Mouse (Mus musculus): ENCODE measurements at regions not wholly inside any gene's neighbourhood (a gene's known extent, or its start where the extent isn't known, plus 50 kb on each side); places are given as distances from the start of the nearest gene placed in this dataset.

DNA sequence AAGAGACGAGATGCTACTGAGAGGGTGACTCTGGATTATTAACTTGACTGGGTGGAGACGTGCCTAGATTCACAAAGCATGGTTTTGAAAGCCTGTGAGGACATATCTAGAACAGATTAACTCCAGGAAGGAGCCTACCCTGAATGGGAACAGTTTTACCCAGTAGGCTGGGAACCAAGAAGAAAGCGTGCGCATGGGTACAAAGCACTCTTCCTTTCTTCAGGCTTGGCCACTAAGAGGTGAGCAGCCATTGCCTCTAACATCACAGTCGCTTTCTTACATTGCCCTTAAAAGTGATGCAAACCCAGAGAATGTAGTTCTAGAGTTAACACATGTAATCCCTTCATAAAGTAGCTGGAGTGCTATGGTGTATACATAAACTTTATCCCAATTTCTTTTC is 414.0 kb downstream of the Efna5 start:
- no peaks in the 10 kb centered on the region for H3K9me3 ChIP-seq
- H3K36me3 ChIP-seq: no peaks in the 10 kb centered on the region
- 84% methylated on average over 5 of the region's 5 CpGs for WGBS
- no peak overlapping the region for H3K27ac ChIP-seq
- no peaks in the 10 kb centered on the region for H3K27me3 ChIP-seq
- H3K4me3 ChIP-seq: no peak overlapping the region
- H3K4me2 ChIP-seq: no peak overlapping the region
- H3K9ac ChIP-seq: no peak overlapping the region
- no peaks in the 10 kb centered on the region for H3K4me1 ChIP-seq (replicated peaks)
- no peak for ATAC-seq (ENCODE audit: low FRiP score)

DNA sequence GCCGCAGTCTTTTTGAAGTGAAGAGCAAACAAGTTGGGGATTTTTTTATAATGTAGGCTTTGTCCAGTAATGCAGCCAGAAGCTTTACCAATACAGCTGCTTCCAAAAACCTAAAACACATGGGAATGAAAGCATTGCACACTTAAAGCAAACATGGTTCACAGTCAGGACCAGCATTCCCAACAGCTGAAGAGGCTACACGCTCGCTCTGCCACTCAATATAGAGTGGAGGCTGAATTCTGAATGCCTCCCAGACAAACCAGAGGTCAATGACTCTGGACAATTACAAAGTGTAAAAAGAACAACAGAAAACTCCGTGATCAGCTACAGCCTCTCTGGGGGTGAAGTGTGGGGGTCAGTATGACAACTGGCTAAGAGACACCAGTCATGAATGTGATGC is 416.1 kb downstream of the Efna5 start:
- no peak for ATAC-seq (ENCODE audit: low FRiP score)
- H3K27me3 ChIP-seq: no peaks in the 10 kb centered on the region
- H3K36me3 ChIP-seq: no peaks in the 10 kb centered on the region
- WGBS: 57% methylated on average over 4 of the region's 4 CpGs
- no peak overlapping the region for H3K9ac ChIP-seq
- no peaks in the 10 kb centered on the region for H3K9me3 ChIP-seq
- H3K4me1 ChIP-seq (replicated peaks): no peaks in the 10 kb centered on the region
- H3K4me3 ChIP-seq: no peak overlapping the region
- H3K4me2 ChIP-seq: no peak overlapping the region
- H3K27ac ChIP-seq: no peak overlapping the region

DNA sequence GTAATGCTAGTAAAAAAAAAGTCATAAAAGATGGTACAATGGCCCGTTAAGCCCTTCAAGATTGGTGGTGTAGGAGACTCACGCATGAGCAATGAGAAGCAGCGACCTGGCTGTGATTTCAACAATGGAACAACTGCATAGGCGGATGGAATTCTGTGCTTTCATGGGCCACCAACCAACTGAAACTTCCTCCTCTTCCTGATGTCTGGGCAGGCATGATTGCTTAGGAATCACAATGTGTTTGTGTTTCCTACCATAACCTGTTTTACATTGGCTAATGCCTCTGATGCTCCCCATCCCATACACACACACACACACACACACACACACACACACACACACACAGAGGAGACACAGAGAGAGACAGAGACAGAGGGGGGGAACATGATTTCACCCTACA is 416.9 kb downstream of the Efna5 start:
- H3K9ac ChIP-seq: no peak overlapping the region
- 66% methylated on average over 4 of the region's 4 CpGs for WGBS
- no peak overlapping the region for H3K27ac ChIP-seq
- no peaks in the 10 kb centered on the region for H3K27me3 ChIP-seq
- H3K36me3 ChIP-seq: no peaks in the 10 kb centered on the region
- no peak overlapping the region for H3K4me2 ChIP-seq
- no peaks in the 10 kb centered on the region for H3K9me3 ChIP-seq
- no peak for ATAC-seq (ENCODE audit: low FRiP score)
- H3K4me1 ChIP-seq (replicated peaks): no peaks in the 10 kb centered on the region
- no peak overlapping the region for H3K4me3 ChIP-seq

DNA sequence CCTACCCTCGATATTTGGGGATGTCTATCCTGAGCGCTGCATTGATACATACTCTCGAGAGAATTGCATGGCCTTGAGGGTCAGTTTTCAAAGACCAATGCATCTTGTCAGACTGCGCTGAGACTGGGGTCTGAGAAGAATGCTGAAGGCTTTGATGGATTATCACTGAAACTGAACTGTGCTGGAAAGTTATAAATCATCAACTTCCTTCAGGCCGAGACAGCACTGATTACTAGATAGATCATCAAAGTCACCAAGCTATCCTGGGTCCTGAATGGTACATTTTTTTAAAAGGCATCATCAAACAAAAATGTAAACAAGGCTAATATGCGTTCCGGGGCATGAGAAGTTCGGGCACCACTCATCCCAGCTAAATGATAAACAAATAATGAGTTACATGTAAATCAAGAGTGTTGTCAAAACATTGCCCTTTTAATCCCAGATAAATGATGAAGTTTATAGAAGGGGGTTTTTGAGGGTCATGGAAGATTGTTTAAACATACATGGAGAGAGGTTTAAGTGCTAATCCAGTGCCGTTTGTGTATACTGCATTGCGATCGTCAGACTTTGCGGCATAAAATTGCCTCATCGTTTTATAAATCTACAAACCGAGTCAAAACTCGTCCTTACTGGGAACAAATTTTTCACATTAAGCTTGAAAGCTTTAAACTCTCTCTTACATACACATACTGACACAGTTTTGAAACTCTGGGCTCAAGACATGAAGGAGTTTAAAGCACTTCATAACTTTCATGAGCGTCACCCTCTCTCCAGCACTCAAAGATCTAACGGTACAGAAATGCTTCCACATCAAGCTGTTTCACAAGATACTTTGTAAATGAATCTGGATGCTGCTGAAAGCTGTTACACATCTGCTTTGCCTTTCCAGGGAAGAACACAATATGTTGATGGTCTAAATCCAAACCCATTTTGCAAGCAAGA is 419.5 kb downstream of the Efna5 start:
- H3K36me3 ChIP-seq: no peaks in the 10 kb centered on the region
- WGBS: 76% methylated on average over 17 of the region's 17 CpGs

DNA sequence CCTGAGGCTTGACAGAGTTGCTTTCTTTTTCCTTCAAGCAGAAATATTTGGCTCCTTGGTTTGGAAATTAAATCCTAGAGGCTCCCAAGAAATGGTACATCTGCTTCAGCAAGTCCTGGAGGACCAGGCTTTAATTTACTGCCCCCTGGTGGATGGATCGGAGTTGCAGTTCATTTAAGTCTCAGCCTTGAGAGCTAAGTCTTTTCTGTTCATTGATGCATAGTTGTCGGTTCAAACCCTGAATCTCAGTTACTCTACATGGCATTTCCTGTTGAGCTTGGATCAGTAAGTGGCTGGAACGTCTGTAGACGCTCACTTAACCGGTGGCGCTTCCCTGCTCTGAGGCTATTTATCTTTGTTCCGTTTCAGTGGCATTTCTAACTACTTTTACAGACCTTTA is 422.2 kb downstream of the Efna5 start:
- WGBS: 51% methylated on average over 7 of the region's 7 CpGs
- H3K4me3 ChIP-seq: no peak overlapping the region
- no peaks in the 10 kb centered on the region for H3K27me3 ChIP-seq
- H3K4me2 ChIP-seq: no peak overlapping the region
- H3K36me3 ChIP-seq: no peaks in the 10 kb centered on the region
- no peak overlapping the region for H3K9ac ChIP-seq
- no peak overlapping the region for H3K27ac ChIP-seq
- H3K9me3 ChIP-seq: no peaks in the 10 kb centered on the region
- ATAC-seq (ENCODE audit: low FRiP score): no peak
- no peaks in the 10 kb centered on the region for H3K4me1 ChIP-seq (replicated peaks)

More for the DNA sequence above, 419.5 kb downstream of the Efna5 start:
- no peak overlapping the region for H3K4me3 ChIP-seq
- H3K4me1 ChIP-seq (replicated peaks): no peaks in the 10 kb centered on the region
- H3K27me3 ChIP-seq: no peaks in the 10 kb centered on the region
- no peak for ATAC-seq (ENCODE audit: low FRiP score)
- no peak overlapping the region for H3K27ac ChIP-seq
- no peak overlapping the region for H3K4me2 ChIP-seq
- H3K9me3 ChIP-seq: no peaks in the 10 kb centered on the region
- H3K9ac ChIP-seq: no peak overlapping the region

DNA sequence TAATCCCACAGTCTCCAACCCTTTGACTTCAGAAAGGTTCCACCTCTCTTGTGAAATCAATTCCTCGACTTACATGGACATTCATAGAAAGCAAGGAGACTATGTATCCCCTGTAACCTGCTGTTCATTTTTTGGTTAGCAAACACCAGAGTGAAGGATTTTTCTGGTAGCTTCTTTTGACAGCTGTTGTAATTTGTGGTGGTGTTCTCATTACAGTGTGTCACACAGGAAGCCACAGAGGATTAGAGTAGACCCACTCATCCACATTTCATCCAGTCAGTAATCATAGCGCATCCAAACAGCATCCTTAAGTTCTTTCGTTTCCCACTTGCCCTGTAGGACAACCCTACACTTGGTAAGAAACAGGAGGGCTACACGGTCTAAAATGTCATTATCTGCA is 443.1 kb downstream of the Efna5 start:
- Histone ChIP-seq H3K9me3 (no peaks in the 10 kb centered on the region), H3K27ac (no peak overlapping the region), H3K27me3 (no peaks in the 10 kb centered on the region), H3K36me3 (no peaks in the 10 kb centered on the region), H3K4me1 (replicated peaks) (no peaks in the 10 kb centered on the region), H3K4me2 (no peak overlapping the region), H3K4me3 (no peak overlapping the region), H3K9ac (no peak overlapping the region)
- WGBS: 87% methylated on average over 4 of the region's 4 CpGs
- no peak for ATAC-seq (ENCODE audit: low FRiP score)

DNA sequence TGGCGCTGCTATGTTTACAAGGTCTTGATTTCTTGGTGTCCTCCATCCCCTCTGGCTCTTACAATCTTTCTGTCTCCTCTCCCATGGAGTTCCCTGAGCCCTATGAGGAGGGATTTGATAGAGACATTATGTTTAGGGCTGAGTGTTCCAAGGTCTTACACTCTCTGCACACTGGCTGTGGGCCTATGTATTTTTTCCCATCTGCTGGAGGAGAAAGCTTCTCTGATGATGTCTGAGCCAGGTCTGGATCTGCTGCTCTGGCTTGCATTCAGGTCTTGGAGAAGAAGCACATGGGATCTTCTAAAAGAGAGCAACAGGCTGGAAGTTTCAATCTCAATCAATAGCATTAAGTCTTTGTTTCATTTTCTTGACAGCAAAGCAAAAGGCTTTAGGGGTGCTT is 445.1 kb downstream of the Efna5 start:
- 74% methylated on average over 1 of the region's 1 CpGs for WGBS
- H3K27ac ChIP-seq: no peak overlapping the region
- no peaks in the 10 kb centered on the region for H3K9me3 ChIP-seq
- H3K9ac ChIP-seq: no peak overlapping the region
- H3K36me3 ChIP-seq: no peaks in the 10 kb centered on the region
- H3K4me1 ChIP-seq (replicated peaks): no peaks in the 10 kb centered on the region
- no peak overlapping the region for H3K4me3 ChIP-seq
- H3K27me3 ChIP-seq: no peaks in the 10 kb centered on the region
- no peak for ATAC-seq (ENCODE audit: low FRiP score)
- H3K4me2 ChIP-seq: no peak overlapping the region

DNA sequence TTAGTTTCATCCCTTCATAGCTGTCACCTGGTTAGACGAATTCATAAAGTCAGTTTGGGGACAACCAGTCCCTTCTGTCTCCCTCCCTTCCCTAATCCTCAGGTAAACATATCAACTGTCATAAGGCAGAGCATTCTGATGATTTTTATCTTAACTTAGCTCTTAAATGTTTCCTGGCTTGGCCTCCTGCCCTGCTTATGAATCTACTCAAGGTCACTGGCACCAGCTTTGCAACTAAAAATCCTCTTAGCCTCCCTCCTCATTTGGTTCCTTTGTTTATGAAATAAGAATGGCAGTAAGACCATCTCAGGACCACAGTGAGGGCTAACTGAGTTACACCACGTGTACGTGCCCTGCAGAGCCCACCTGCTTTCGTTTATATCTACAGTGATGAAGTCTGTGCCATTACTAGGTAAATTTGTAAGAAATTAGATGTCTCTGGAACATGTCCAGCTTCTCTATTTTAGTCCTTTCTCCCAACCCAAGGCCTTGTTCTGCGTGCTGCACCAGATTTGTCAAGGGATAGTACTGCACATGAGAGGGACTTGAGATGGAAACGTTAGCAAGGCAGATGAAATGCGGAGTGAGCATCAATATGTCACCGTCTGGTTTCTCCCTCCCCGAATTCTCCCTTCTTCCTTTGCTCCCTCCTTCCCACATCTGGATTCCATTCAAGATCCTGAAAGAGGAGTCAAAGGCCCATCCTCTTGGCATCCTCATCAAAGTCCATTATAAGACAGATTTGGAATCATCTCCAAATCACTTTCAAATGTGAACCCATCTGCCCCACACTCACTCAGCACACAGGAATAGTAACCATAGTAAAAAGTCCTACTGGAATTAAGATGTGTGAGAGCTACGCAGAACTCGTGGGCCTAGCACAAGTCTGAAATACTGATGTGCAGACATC is 457.4 kb downstream of the Efna5 start:
- no peaks in the 10 kb centered on the region for H3K4me1 ChIP-seq (replicated peaks)
- H3K9ac ChIP-seq: no peak overlapping the region
- no peak overlapping the region for H3K4me2 ChIP-seq
- no peak overlapping the region for H3K27ac ChIP-seq
- H3K4me3 ChIP-seq: no peak overlapping the region
- H3K36me3 ChIP-seq: no peaks in the 10 kb centered on the region
- no peak for ATAC-seq (ENCODE audit: low FRiP score)
- H3K27me3 ChIP-seq: no peaks in the 10 kb centered on the region
- 83% methylated on average over 11 of the region's 11 CpGs for WGBS
- H3K9me3 ChIP-seq: no peaks in the 10 kb centered on the region

DNA sequence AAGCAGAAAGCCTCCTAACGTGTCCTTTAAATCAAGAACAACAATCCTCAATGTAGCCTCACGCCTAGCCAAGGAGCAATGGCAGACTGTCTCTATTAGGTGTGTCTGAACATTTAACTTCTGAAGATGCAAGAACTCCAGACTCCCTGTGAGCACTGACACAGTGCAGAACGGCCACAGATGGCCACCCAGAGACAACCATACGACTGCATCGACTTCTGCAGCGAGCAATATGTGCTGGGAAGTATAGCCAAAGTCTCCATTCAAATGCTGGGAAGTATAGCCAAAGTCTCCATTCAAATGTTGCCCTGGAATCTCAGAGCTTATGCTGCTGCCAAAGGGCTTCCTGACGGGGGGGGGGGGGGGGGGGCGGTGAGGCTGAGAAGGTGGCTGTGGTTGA is 463.5 kb downstream of the Efna5 start:
- no peak overlapping the region for H3K4me2 ChIP-seq
- WGBS: 75% methylated on average over 8 of the region's 8 CpGs
- no peaks in the 10 kb centered on the region for H3K36me3 ChIP-seq
- ATAC-seq (ENCODE audit: low FRiP score): no peak
- no peaks in the 10 kb centered on the region for H3K4me1 ChIP-seq (replicated peaks)
- H3K4me3 ChIP-seq: no peak overlapping the region
- H3K9me3 ChIP-seq: no peaks in the 10 kb centered on the region
- H3K9ac ChIP-seq: no peak overlapping the region
- no peaks in the 10 kb centered on the region for H3K27me3 ChIP-seq
- no peak overlapping the region for H3K27ac ChIP-seq

DNA sequence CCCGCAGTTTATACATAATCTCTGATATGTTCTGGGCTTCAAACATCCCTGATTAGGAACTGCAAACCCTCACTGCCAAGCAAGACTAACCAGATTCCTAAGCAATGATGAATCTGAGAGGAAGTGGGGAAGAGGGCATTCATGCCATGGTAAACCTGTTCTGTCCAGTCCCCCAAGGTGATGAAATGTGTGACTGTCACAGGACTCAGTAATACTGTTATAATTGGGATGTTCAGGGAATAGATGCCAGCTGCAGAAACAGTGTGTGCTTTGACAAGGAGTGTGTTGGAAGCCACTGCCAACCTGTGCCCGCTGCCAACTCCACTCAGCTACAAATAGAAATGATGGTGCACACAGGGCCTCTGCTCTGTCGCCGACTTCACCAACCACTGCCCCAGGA is 466.0 kb downstream of the Efna5 start:
- Histone ChIP-seq H3K9me3 (no peaks in the 10 kb centered on the region), H3K27ac (no peak overlapping the region), H3K27me3 (no peaks in the 10 kb centered on the region), H3K4me2 (no peak overlapping the region), H3K4me3 (no peak overlapping the region), H3K4me1 (replicated peaks) (no peaks in the 10 kb centered on the region), H3K9ac (no peak overlapping the region), H3K36me3 (no peaks in the 10 kb centered on the region)
- 90% methylated on average over 4 of the region's 4 CpGs for WGBS
- ATAC-seq (ENCODE audit: low FRiP score): no peak

DNA sequence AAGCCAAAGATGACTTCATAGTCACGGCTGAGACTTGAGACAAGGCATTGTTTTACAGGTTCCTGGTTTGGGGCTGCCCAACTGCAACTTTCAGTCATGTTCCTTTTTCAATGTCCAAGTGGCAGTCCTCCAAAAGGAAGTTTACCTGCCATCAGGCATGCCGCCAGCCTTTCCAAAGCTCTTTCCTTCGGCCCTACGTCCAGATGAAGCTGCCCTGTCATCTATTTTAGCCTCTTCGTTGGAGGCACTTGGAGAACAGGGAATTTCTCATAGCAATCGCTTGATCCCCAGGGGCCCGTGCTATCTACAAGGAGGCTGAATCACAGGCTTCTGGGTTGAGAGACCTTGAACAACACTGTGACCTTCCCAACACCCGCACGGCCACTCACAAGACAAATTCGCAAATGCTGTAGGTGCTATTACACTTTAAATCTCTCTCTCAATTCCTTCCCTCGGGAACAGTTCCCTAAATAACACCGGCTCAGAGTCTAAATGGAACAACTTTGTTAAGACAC is 468.4 kb downstream of the Efna5 start:
- Histone ChIP-seq H3K9ac (no peak overlapping the region), H3K9me3 (no peaks in the 10 kb centered on the region), H3K4me1 (replicated peaks) (no peaks in the 10 kb centered on the region), H3K36me3 (no peaks in the 10 kb centered on the region), H3K4me2 (no peak overlapping the region), H3K4me3 (no peak overlapping the region), H3K27me3 (no peaks in the 10 kb centered on the region), H3K27ac (no peak overlapping the region)
- no peak for ATAC-seq (ENCODE audit: low FRiP score)
- 91% methylated on average over 12 of the region's 12 CpGs for WGBS

DNA sequence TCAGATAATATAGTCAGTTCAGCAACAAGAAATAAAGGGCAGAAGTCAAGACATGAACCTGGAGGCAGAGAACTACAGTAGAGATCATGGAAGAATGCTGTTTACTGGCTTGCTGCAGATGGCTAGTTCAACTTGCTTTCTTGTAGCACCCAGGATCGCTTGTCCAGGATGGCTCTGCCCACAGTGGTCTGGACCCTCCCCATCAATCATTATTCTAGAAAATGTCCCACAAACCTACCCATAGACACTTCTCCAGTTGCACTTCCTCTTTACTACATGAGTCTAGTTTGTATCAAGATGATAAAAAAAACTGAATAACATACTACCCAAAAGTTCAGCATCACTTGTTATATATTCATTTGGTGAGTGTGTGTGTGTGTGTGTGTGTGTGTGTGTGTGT is 477.4 kb downstream of the Efna5 start:
- no peak overlapping the region for H3K4me2 ChIP-seq
- H3K4me3 ChIP-seq: no peak overlapping the region
- H3K27me3 ChIP-seq: no peaks in the 10 kb centered on the region
- H3K9ac ChIP-seq: no peak overlapping the region
- H3K36me3 ChIP-seq: no peaks in the 10 kb centered on the region
- no peak for ATAC-seq (ENCODE audit: low FRiP score)
- 100% methylated on average over 1 of the region's 1 CpGs for WGBS
- no peaks in the 10 kb centered on the region for H3K4me1 ChIP-seq (replicated peaks)
- H3K9me3 ChIP-seq: no peaks in the 10 kb centered on the region
- H3K27ac ChIP-seq: no peak overlapping the region
